Mouse (Mus musculus) thymus, adult 2 months (tissue): ENCODE data around the gene Zfp366. TPM values are rescaled to one million over a fixed set of nuclear protein-coding genes. Genes with fewer than 3 reads are reported as not detected.

Experiments used
- DNase-seq: peaks from one replicate; pipeline ENCODE4 v3.0.0; 2021
- H3K27ac ChIP-seq: fragments of 200-500 bp; 2 replicates; pipeline ENCODE4 v1.5.1; 2012; ENCODE audit warnings: low read length, control low read depth; ENCODE audit not compliant: control insufficient read depth, insufficient read depth
- H3K27me3 ChIP-seq: fragments of 200-500 bp; 2 replicates; pipeline ENCODE4 v1.6.1; 2012; ENCODE audit warnings: mild to moderate bottlenecking, low read length, moderate library complexity, mixed read lengths; ENCODE audit not compliant: control insufficient read depth, insufficient read depth
- H3K36me3 ChIP-seq: fragments of 200-500 bp; 2 replicates; pipeline ENCODE4 v1.6.1; 2012; ENCODE audit warnings: mild to moderate bottlenecking, low read length, moderate library complexity; ENCODE audit not compliant: control insufficient read depth, insufficient read depth
- H3K4me1 ChIP-seq: fragments of 200-500 bp; replicated peaks from 2 replicates; pipeline ENCODE4 v1.6.1; 2012; ENCODE audit warnings: low read length; ENCODE audit not compliant: control insufficient read depth, insufficient read depth
- H3K4me3 ChIP-seq: fragments of 200-500 bp; 2 replicates; pipeline ENCODE4 v1.5.1; 2012; ENCODE audit warnings: mild to moderate bottlenecking, low read length, control low read depth, moderate library complexity; ENCODE audit not compliant: control insufficient read depth, insufficient read depth
- CTCF ChIP-seq: fragments of 200-500 bp; IDR thresholded peaks from 2 replicates; pipeline ENCODE4 v1.5.1; 2012; ENCODE audit warnings: mild to moderate bottlenecking, control low read depth, low read length, moderate library complexity, borderline replicate concordance; ENCODE audit not compliant: control insufficient read depth, poor library complexity, insufficient read depth; ENCODE audit errors: extremely low read depth
- POLR2A ChIP-seq: fragments of 200-500 bp; IDR thresholded peaks from 2 replicates; pipeline ENCODE4 v1.6.1; 2012; ENCODE audit warnings: mild to moderate bottlenecking, low read length, control low read depth, moderate library complexity; ENCODE audit not compliant: control insufficient read depth, poor library complexity, insufficient read depth; ENCODE audit errors: extremely low read depth
- WGBS: fragments of 180-500 bp; shearing (Covaris S2); methylation state at CpG from one replicate; pipeline ENCODE4 v1.1.7; 2018; 5-methylcytosine and 5-hydroxymethylcytosine counted together
- polyA plus RNA-seq: library from polyadenylated mRNA; depleted of rRNA; stranded (reverse); fragments of >200 nt; gene quantifications from 2 replicates; pipeline ENCODE4 v1.2.3, GENCODE M21; 2012

Zfp366 gene
- polyA plus RNA-seq, 1 experiment, result 5.9 TPM

- WGBS, result 98% methylated on average over 3 of the region's 3 CpGs
- DNase-seq, result no peak
- TF ChIP-seq CTCF, result no peak
- Histone ChIP-seq H3K36me3 (no peaks in the 10 kb centered on the region), H3K27me3 (no peaks in the 10 kb centered on the region), H3K27ac (no peak overlapping the region), H3K4me1 (no peaks in the 10 kb centered on the region), H3K4me3 (no peak overlapping the region)
Measured at GRCm38 (mm10) chr13:99277521-99277920, 92.9 kb downstream of the Zfp366 start.

GRCm38 (mm10) chr13:99278511-99278910, 93.9 kb downstream of the Zfp366 start:
- Histone ChIP-seq H3K27ac (no peak overlapping the region), H3K4me3 (no peak overlapping the region), H3K4me1 (no peaks in the 10 kb centered on the region), H3K36me3 (no peaks in the 10 kb centered on the region), H3K27me3 (no peaks in the 10 kb centered on the region)
- DNase-seq, result no peak
- WGBS, result 94% methylated on average over 6 of the region's 6 CpGs
- TF ChIP-seq POLR2A, result no peak
- no peak for TF ChIP-seq CTCF

- no peak for DNase-seq
- TF ChIP-seq CTCF (no peak), POLR2A (no peak)
- no peaks in the 10 kb centered on the region for H3K27me3 ChIP-seq
- no peaks in the 10 kb centered on the region for H3K4me1 ChIP-seq
- no peak overlapping the region for H3K27ac ChIP-seq
- 93% methylated on average over 10 of the region's 10 CpGs for WGBS
- no peaks in the 10 kb centered on the region for H3K36me3 ChIP-seq
- no peak overlapping the region for H3K4me3 ChIP-seq
Measured at GRCm38 (mm10) chr13:99279351-99279750, 94.7 kb downstream of the Zfp366 start.

GRCm38 (mm10) chr13:99282961-99283360, 98.3 kb downstream of the Zfp366 start:
- no peak for TF ChIP-seq POLR2A
- 78% methylated on average over 6 of the region's 6 CpGs for WGBS
- H3K36me3 ChIP-seq, result no peaks in the 10 kb centered on the region
- H3K27me3 ChIP-seq, result no peaks in the 10 kb centered on the region
- no peak for DNase-seq
- no peak overlapping the region for H3K27ac ChIP-seq
- H3K4me1 ChIP-seq, result no peaks in the 10 kb centered on the region
- no peak overlapping the region for H3K4me3 ChIP-seq

- no peak for TF ChIP-seq CTCF
- TF ChIP-seq POLR2A, result no peak
- Histone ChIP-seq H3K27ac (no peak overlapping the region), H3K36me3 (no peaks in the 10 kb centered on the region), H3K4me1 (no peaks in the 10 kb centered on the region), H3K4me3 (no peak overlapping the region), H3K27me3 (no peaks in the 10 kb centered on the region)
- DNase-seq, result no peak
- WGBS, result 96% methylated on average over 12 of the region's 12 CpGs
Measured at GRCm38 (mm10) chr13:99283916-99284315, 99.3 kb downstream of the Zfp366 start.

- 96% methylated on average over 21 of the region's 21 CpGs for WGBS
- DNase-seq, result no peak
- H3K27me3 ChIP-seq, result no peaks in the 10 kb centered on the region
Measured at GRCm38 (mm10) chr13:99284400-99285160, 100.0 kb downstream of the Zfp366 start.

GRCm38 (mm10) chr13:99285241-99285640, 100.6 kb downstream of the Zfp366 start:
- TF ChIP-seq CTCF, result no peak
- TF ChIP-seq POLR2A, result no peak
- DNase-seq, result no peak
- Histone ChIP-seq H3K27me3 (no peaks in the 10 kb centered on the region), H3K4me1 (no peaks in the 10 kb centered on the region), H3K27ac (no peak overlapping the region), H3K4me3 (no peak overlapping the region), H3K36me3 (no peaks in the 10 kb centered on the region)
- WGBS, result 72% methylated on average over 2 of the region's 2 CpGs

More at GRCm38 (mm10) chr13:99284400-99285160, 100.0 kb downstream of the Zfp366 start:
- Histone ChIP-seq H3K4me3 (no peak overlapping the region), H3K36me3 (no peaks in the 10 kb centered on the region), H3K4me1 (no peaks in the 10 kb centered on the region), H3K27ac (no peak overlapping the region)
- TF ChIP-seq POLR2A (no peak), CTCF (no peak)
